Mouse (Mus musculus) gastrocnemius, postnatal 25 days (tissue): ENCODE data around the gene Gm19345. TPM values are rescaled to one million over a fixed set of nuclear protein-coding genes. Genes with fewer than 3 reads are reported as not detected.

ENCODE experiments used
- DNase-seq: peaks from one replicate; pipeline ENCODE4 v3.0.0; 2022
- long read RNA-seq, 2 experiments: library from polyadenylated mRNA; stranded (forward); transcript quantifications; one replicate each; pipeline ENCODE4 v2.0.0; 2021
- total RNA-seq, 2 experiments: library from RNA; stranded (reverse); gene quantifications; 1 replicate in 1 of 2; 2 replicates in 1 of 2; pipeline ENCODE4 v1.2.3; 2021

The Gm19345 gene
- total RNA-seq = not detected
- long read RNA-seq, experiment 1 = 0 reads
- long read RNA-seq, experiment 2 = 0 reads

DNA sequence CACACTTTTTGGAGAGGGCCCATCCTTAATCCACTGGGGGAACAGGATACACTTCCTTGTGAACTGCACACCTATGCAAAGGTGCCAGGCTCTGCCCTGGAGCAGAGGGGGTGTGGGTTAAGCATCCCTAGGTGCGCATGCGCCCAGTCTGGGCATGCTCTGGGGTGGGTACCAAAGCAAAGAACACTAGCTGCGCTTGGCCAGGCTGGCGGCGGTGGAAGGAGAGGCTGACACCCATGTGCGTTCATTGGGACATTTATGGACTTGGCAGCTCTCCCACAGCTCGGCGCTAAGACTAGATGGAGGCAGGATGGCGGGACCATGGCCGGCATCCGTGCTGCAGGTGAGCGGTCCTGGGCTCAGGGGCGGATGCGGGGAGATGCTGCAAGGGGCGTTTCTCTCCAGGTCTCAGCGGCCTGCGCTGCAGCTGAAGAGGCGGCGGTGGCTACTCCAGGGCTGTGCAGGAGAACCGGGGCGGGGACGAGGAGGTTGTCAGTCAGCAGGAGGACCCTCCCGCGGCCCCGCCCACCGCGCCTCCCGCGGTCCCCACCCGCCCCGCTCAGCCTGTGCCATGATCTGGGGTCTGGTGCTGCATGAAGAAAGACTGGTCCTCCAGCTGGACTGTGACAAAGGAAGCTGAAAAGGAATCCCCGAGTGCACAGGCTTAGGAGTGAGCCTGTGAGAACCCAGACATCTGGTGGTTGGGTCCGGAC is at the start of gene Gm19345:
Gm19345 (plus strand) TSS at position 146 of the 713 bp plus-strand sequence.
- no peak for DNase-seq

DNA sequence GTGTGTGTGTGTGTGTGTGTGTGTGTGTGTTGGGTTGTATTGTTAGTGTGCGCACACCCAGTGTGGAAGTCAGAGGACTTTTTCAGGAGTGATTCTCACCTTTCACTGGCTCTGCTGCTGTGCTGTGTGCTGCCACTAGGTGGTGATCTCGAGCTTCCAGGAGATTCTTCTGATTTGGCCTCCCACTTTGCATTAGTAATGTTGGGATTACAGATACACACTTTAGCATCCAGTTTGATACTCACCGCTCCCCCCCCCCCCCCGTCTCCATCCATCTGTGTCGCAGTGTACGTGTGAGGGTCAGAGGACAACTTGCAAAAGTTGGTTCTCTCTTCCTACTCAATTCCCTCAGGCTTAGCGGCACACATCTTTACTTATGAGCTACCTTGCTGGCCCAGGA is 48.8 kb upstream of the Gm19345 start:
- no peak for DNase-seq

DNA sequence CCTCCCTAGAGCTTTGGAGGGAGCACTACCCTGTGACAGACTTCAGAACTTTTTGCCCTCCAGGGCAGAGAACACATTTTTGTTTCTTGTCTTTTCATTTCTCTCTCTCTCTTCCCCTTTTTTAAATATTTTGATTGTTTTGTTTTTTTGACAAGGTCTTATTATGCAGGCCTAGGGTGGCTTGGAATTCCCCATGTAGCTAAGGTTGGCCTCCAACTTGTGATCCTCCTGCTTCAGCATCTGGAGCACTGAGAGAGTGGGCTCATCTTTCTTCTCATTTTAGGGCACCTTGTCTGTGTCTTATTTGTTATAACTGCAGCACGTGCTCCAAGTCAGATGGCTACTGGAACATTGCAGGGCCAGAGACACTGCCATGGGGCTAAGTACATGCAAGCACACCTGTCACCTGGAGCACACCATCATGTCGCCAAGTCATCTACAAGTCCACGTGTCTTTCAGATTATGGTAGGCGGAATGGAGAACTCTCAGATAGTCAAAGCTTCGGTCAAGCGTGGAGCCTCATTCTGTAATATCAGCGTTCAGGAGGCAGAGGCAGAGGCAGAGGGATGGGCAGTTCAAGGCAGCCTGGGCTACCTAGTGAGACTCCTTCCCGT is 45.3 kb upstream of the Gm19345 start:
- DNase-seq = no peak

- DNase-seq = no peak
These were observed 42.4 kb upstream of the Gm19345 start for GRCm38 (mm10) chr7:19809369-19809768.

DNA sequence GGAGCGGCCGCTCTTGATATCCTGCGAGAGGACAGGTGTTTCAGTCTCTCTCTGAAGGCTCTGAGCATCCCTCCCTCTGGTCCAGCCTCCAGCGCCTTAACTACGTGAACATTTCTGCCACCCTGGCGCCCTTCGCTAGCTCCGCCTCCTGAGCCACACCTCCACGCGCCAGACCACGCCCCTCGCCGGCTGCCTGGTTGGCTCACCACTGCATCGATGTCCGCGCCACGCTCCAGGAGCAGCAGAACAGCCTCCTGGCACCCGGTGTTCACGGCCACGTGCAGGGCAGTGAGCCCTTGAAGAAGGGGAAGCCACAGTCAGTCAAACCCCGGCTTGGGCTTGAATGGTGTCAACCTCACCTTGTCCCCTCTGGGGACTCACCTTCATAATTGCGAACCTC is 40.7 kb upstream of the Gm19345 start:
- DNase-seq = no peak

GRCm38 (mm10) chr7:19813161-19813560 is 38.6 kb upstream of the Gm19345 start:
- DNase-seq = no peak

DNA sequence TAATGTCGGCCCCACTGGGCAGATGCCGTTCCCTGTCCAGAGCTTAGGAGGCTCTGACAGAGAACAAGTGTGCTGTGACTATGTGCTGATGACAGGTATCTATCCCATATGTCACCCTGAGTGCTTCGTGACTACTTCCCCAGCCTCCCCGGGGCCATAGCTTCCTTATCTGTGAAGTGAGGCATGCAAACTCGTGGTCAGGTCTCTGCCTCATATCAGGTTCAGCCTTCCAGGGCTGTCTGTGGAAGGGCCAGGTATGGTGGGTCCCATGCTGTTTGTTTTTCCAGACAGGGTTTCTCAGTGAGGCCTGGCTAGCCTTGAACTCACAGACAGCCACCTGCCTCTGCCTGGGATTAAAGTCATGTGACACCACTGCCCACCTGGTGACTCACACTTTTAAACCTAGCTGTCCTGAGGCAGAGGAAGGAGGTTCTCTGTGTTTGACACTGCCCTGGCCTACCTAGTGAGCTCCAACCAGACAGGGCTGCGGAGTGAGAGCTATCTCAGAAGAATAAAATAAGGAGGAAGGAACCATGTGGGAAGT is 38.2 kb upstream of the Gm19345 start:
- DNase-seq = no peak

- DNase-seq = no peak
These were observed 36.2 kb upstream of the Gm19345 start for GRCm38 (mm10) chr7:19815296-19816223.

DNA sequence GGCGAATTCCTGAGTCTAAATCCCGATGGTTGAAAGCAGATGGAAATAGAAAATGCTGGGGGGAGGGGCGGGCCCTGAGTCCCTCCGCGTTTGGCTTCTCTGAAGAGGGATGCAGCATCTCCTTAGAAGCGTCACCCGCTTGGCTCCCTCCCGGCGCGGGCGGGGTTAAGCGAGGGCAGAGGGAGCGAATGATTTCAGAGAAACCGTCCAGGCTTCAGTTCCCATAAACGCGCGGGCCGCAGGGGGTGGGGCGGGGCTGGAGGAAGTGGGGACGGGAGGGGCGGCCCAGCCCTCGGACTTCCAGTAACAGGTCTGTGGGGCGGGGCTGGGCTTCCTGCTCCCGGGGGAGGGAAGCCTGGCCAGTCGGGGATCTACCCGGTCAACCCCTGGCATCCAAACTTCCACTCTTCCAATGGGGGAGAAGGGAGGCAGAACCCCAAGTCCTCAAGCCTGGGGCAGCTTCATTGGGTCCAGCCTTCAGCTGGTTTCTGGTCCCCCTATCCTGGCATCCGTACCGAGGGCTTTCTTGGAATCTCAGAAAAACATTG is 35.5 kb upstream of the Gm19345 start:
- DNase-seq = peak; percentile 86

- peak; percentile 67 for DNase-seq
These were observed 34.3 kb upstream of the Gm19345 start for GRCm38 (mm10) chr7:19817382-19818105.

GRCm38 (mm10) chr7:19818440-19818839 is 33.4 kb upstream of the Gm19345 start:
- no peak for DNase-seq

GRCm38 (mm10) chr7:19818875-19819274 is 32.9 kb upstream of the Gm19345 start:
- no peak for DNase-seq

- DNase-seq = no peak
These were observed 31.3 kb upstream of the Gm19345 start for GRCm38 (mm10) chr7:19820347-19821048.

GRCm38 (mm10) chr7:19821633-19822032 is 30.2 kb upstream of the Gm19345 start:
- DNase-seq = no peak

DNA sequence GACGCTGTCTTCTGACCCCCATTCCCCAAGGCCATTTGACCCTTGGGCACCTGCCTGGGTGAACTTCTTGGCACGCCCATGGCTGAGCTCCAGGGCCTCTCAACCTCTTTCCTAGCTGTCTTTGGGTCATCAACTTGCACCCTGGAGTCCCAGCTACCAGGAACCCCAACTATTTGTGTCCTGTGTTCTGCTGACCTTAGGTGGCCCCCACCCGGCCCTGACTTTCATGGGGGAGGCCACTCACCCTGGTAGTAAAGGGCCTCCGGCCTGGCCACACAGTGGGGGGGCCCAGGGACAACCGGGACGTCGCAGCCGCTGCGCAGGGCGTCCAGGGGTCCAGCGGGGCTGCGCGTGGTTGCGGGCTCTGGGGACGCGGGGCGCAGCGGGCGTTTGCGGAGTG is 29.6 kb upstream of the Gm19345 start:
- DNase-seq = no peak

- peak; percentile 76 for DNase-seq
These were observed 29.2 kb upstream of the Gm19345 start, which contains the start of gene Bcl3 for GRCm38 (mm10) chr7:19822604-19823058. Bcl3 (minus strand) TSS chr7:19822770.

GRCm38 (mm10) chr7:19823256-19824181 is 28.3 kb upstream of the Gm19345 start:
- DNase-seq = no peak

- peak; percentile 90 for DNase-seq
These were observed 27.4 kb upstream of the Gm19345 start for GRCm38 (mm10) chr7:19824182-19824973.

DNA sequence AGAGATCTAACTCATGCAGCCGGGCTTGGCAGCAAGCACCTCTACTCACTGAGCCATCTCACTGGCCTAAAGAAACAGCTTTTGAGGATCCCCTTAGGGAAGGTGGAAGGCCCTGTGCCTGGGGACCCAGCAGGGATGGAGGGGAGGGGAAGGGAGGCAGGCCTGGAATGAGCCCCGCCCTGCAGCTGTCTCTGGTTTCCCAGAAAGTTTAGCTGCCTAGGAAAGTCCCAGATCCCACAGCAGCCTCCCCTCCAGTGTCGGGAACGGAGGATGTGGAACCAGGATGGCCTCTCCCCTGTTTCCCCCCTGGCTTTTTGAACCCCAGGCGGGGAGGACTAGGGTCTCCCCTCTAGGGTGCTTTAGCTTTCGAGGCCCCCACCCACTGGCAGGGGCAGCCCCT is 25.0 kb upstream of the Gm19345 start:
- peak; percentile 58 for DNase-seq
